ENCODE assay signal across 1 mouse cellular context in the genomic region with DNA sequence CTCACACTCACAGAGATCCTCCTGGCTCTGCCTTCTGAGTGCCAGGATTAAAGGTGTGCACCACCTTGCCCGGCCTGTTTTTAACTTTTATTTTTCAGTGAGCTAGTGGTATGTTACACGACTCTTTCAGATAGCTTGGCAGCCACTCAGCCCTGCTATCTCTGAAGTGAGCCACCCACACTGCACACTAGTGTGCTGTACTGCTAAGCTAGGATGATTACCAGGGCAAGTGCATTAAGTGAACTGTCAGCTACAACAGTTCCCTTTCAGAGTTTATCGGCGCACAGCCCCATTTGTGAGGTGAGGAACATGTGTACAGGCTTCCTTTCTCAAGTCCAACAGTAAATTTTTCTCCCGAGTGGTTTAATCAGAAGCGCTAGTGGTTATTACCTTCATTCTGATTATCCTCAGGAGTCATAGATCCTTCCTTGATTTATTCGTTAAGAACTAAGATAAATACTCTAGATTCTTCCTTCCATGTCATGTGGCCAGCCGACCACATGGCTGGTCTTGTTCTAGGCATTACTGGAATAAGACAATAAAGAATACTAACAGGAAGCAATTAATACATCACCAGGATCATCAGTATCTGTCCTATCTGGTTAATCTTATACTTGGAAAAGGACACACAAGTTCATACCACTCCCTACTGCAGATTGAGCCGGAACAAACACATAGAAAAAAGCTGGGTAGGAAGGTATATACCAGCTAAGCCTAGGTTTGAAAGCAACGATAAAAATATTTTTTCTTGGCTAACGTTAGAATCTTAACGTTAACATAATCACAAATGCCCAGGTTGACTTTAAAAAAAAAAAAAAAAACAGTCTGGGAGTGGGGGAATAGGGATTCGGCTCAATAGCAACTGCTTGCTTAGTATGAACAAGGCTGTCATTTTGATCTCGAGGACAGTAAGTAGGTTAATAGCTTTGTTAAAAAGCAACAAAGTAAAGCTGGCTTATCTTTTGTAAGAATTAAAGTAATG.
TF ChIP-seq lines count a peak whose summit lies in the region.

No protein-coding gene starts in this region.

TF ChIP-seq in MEL, 35 proteins besides CTCF, POLR2A, EP300 and RAD21 (continued from another document):
- TF ChIP-seq TCF12 (IDR thresholded peaks at IDR 0.05; ENCODE audit: low read depth, low read length) (peak; percentile 88), E2F4 (IDR thresholded peaks at IDR 0.05; ENCODE audit: borderline replicate concordance, low read depth, low read length) (no peak), MXI1 (IDR thresholded peaks at IDR 0.05; ENCODE audit: low read depth, low read length) (peak; percentile 93), SMC3 (IDR thresholded peaks at IDR 0.05; ENCODE audit: low read depth, low read length) (no peak), USF1 (IDR thresholded peaks at IDR 0.05; ENCODE audit: low read depth, low read length) (peak; percentile 89), USF2 (IDR thresholded peaks at IDR 0.05; ENCODE audit: borderline replicate concordance in 1 of 2, insufficient read depth in 1 of 2, low read depth in 1 of 2, low read length in 2 of 2) (peak in 1 of 2 experiments; percentile 78; a peak in 2 of 4 replicates), MYC (IDR thresholded peaks at IDR 0.05; ENCODE audit: low read depth, low read length) (peak; percentile 99), ZNF384 (IDR thresholded peaks at IDR 0.05; ENCODE audit: low read depth, low read length) (peak; percentile 84), JUND (IDR thresholded peaks at IDR 0.05; ENCODE audit: low read depth, low read length) (0 out of 2 replicates have a peak, but pooled peaks have one; percentile 23), TAL1 (IDR thresholded peaks at IDR 0.05; ENCODE audit: low read length) (peak; percentile 79), MAFK (IDR thresholded peaks at IDR 0.05; ENCODE audit: borderline replicate concordance, low read depth, low read length) (no peak), ZMIZ1 (IDR thresholded peaks at IDR 0.05; ENCODE audit: low read depth, low read length) (peak; percentile 42; the same call in 1 of the 2 replicates), MAZ (IDR thresholded peaks at IDR 0.05; ENCODE audit: low read depth, low read length) (0 out of 2 replicates have a peak, but pooled peaks have one; percentile 38), MYB (IDR thresholded peaks at IDR 0.05; ENCODE audit: low read depth, low read length) (peak; percentile 84), ETS1 (IDR thresholded peaks at IDR 0.05; ENCODE audit: low read depth, low read length) (peak; percentile 88), CHD2 (IDR thresholded peaks at IDR 0.05; ENCODE audit: low read length) (no peak)
